Mouse (Mus musculus): ENCODE measurements around the gene Slc46a2.

Gene Slc46a2

DNA sequence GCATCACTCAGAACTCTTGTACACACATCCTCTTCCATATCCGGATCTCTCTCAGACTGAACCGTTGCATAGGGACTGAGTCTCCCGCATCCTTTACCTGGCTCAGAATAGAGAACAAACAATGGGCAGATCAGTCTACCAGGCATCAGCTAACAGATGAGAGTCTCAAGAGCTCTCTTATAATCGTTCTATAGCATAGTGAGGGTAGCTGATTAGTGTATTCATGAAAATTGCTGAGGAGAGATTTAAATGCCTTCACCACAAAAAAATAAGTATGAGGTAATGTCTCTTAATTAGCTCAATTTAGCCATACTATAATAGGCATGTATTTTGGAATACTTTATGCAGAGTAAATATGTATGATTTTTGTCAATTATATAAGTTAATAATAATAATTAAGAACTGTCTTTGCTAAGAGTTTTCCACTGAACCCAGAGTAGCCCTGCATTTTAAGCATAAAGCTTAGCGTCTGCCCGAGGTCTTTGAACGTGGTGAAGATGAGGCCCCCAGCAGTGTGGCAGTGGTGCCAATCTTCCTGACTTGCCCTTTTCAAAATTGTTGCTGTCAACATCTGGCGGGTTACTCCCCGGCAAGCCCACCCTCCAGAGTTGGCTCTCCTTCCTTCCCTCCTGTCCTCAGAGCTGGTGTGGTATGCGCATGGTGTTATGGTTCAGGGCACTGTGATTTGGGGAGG, 23.0 kb downstream of the Slc46a2 start:
- DNase-seq (ENCODE audit: inconsistent ontology term), result no peak

- peak; percentile 91 for DNase-seq (ENCODE audit: inconsistent ontology term)
Measured at GRCm38 (mm10) chr4:59890086-59890600, 24.7 kb downstream of the Slc46a2 start.

- DNase-seq (ENCODE audit: inconsistent ontology term), result no peak
Measured at GRCm38 (mm10) chr4:59888014-59888413, 26.8 kb downstream of the Slc46a2 start.

DNA sequence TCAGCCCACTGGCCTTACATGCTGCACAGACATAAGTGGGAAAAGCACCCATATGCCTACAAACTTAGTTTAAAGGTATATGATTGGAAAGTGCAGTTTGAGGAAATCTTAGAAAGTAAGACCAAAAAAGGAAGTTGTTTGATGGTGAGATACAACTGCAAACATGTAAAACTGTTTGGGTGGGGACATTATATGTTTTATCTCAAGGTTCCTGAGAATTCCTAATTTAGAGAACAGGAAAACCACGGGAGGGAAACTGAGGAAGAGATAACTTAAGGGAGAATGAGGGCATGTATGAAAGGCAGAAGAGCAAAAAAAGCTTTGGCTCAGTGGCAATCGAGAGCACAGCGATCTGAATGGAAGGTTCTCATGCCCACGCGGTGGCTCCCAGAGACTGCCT, 27.8 kb downstream of the Slc46a2 start:
- no peak for DNase-seq (ENCODE audit: inconsistent ontology term)

DNA sequence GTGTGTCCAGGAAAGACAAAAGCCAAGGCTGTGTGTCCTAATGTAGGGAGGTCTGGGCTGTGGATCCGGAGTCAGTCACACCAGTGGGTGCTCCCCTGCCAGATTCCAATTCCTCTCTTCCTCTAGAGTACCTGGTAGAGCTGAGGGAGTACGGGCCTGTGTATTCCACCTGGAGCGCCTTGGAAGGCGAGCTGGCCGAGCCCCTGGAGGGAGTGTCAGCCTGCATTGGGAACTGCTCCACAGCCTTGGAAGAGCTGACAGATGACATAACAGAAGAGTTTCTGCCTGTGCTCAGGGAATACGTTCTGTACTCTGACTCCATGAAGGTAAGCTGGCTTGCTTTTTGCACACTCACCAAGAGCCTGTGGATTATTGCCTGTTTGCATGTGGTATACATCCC, 28.6 kb downstream of the Slc46a2 start:
- DNase-seq (ENCODE audit: inconsistent ontology term), result no peak

GRCm38 (mm10) chr4:59884136-59884696, 30.6 kb downstream of the Slc46a2 start:
- no peak for DNase-seq (ENCODE audit: inconsistent ontology term)

DNA sequence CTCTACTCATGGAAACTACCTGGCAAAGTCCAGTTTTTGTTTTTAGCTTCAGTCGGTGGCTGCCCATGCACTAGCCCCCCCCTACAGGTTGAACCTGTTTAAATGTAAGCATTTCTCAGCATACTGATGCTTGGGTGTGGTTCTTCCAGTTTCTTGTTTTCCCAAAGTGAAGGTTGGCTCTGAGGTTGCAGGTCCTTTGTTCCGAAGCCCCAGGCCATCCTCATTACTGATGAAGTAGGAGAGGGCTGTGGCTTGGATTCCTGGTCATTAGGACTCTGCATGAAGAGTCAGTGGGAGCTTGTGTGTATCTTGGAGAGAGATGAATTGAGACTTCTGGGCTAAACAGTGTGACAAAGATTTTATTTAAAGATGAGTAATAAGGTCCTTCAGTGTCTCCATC, 33.6 kb downstream of the Slc46a2 start:
- peak; percentile 68 for DNase-seq (ENCODE audit: inconsistent ontology term)

DNA sequence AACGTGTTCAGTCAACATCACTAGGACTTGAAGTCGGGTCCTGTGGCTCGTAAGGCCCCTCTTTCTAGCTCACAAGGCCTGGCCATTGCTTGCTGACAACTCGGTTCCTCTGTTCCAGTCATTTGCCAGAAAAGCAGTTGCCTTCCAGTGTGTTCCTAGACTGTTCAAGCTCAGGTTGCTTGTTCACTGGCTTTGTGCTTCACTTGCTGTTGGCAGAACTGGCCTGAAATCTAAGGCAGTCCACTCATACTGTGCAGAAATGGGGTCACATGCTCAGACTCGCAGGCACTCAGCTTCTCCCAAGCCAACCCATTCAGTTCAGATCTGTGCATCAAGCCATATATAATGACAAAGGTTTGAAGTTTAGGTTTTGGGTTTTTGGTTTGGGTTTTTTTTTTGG, 34.1 kb downstream of the Slc46a2 start:
- peak; percentile 61 for DNase-seq (ENCODE audit: inconsistent ontology term)

DNA sequence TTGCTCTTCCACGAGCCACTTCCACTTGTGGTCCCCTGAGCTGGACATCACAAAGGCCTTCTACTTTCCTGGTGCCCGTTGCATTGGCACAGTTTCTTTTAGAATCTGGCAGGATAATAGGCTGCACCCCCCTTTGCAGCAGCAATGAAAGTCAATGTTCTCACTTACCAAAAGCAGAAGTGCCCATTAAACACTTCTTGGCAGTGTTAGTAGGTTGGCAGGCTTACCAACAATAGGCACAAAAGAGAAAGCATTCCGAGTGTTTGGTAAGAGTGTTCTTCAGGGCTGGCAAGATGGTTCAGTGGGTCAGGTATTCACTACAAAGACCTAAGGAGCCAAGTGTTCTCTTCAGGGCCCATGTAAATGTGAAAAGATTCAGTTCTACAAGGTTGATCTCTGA, 35.4 kb downstream of the Slc46a2 start:
- DNase-seq (ENCODE audit: inconsistent ontology term), result peak; percentile 73

DNA sequence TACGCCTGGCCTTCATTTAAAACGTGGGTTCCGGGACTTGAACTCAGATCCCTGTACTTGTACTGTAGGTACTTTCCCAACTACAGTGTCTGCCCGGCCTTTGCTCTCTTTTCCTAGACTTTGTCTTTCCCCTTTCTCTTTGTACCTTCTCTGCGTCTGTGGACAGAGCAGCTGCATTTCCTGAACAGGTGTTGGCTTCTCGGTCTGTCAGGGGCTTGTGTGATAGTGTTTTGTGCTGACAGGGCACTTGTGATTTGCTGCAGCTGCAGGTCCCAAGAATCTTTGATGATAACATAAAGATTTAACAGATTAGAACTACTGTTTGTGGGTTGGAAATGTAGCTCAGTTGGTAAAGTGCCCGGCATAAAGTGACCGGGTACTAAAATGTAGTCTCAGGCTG, 36.3 kb downstream of the Slc46a2 start:
- DNase-seq (ENCODE audit: inconsistent ontology term), result no peak

DNA sequence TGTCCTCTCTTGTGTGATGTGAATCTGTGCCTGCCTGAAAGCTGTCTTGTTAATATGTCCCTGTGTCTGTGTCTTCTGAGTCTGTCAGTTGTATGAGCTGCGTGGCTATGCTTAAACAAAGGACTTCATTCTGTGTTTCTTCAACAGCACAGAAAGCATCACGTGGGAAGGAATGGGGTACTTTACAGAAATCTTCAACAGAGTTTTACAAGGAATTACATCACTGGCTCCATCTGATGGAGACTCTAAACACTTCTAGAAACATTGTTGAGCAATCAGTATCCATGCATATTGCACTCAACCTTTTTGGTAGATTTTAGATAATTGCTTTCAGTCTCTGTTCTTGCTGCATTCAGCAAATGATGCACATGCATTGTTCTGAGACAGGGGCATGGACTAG, 37.8 kb downstream of the Slc46a2 start:
- peak; percentile 69 for DNase-seq (ENCODE audit: inconsistent ontology term)

DNA sequence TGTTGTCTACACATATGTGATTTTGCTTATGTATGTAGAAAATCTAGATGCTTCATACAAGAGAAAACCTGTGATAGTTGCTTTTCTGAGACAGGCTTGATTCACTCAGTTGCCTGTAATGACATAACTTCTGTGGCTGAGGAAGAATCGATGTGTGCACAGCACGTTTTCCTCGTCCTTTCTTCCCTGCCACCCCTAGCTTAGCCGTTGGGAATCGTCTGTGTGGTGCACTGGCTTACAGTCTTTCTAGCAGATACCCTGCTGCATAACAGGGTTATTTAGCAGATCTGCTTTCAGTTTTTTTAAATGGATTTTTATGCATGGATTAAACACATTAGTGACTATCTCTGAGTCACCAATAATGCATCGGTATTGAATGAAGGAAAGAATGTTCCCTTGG, 38.3 kb downstream of the Slc46a2 start:
- DNase-seq (ENCODE audit: inconsistent ontology term), result no peak

GRCm38 (mm10) chr4:59873830-59874229, 41.0 kb downstream of the Slc46a2 start:
- no peak for DNase-seq (ENCODE audit: inconsistent ontology term)

GRCm38 (mm10) chr4:59873240-59873639, 41.6 kb downstream of the Slc46a2 start:
- DNase-seq (ENCODE audit: inconsistent ontology term), result no peak

DNA sequence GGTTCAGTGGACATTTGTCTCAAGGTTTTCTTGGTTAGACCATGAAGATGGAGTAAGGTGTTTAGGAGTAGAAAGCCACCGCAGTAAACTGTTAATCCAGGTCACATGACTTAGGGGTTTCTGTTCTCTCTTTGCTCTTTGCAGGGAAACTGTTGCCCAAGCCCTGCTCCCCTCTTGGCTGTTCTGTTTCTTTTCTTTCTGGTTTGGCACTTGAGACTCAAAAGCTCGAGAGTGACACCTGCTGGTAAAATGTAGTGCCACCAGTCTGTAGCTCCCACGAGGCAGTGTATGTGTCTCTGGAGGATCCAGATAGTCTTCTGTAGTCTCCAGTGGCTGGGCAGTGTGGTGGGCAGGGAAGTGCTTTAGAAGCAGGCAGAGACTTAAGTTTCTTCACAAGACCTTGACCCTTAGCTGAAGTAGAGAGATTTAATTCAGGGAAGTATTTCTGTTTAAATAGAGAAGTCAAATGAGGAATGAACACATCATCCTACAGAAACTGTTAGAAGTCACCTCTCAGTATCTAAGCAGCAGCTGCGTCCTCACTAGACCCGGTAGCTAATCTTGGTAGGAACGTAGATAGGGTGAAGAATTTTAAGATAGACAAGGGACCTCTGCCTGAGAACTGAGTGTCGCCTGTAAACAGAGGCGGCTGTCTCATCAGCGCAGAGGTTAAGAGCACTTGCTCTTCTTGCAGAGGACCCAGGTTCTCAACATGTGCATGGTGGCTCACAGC, 43.8 kb downstream of the Slc46a2 start:
- DNase-seq (ENCODE audit: inconsistent ontology term), result peak; percentile 71

DNA sequence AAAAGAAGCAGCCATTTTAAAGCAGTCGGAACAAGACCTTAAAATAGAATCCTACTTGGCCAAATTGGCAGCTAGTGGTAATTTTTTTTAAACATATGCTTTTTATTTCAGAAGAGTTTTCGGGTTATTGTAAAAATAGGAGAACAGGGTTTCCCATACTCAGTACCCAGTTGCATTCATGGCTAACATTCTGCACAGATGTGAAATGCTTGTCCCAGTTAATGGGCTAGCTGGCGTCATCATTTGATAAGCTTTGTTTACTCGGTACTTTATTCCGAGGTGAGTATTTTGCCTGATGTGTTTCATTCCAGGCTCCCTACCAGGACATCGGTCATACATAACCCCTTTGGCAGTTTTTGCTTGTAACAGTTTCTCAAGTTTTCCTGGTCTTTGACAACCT, 44.4 kb downstream of the Slc46a2 start:
- no peak for DNase-seq (ENCODE audit: inconsistent ontology term)

DNA sequence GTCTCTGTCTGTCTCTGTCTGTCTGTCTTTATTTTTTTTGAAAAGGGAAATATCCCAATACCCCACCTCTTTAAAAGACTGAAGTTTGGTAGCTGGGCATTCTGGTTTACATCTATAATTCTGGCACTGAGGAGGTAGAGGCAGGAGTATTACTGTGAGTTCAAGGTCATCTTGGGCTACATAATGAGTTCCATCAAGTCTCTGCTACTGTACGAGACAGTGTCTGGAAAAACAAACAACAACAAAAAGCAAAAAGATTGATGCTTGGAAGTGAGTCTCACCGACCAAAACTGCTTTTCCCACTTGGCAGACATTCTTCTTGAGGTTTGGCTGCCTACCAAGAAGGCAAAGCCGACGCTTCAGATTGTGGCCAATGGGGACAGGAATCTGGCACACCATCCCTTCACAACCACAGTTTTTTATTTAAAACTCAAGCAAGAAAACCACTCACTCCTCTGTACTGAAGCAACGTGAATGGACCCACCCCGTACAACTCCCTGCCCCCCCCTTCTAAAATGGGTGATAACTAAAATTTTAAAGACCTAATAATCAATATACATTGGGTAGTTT, 45.3 kb downstream of the Slc46a2 start:
- DNase-seq (ENCODE audit: inconsistent ontology term), result peak; percentile 86

- no peak for DNase-seq (ENCODE audit: inconsistent ontology term)
Measured at GRCm38 (mm10) chr4:59868086-59868485, 46.8 kb downstream of the Slc46a2 start.

DNA sequence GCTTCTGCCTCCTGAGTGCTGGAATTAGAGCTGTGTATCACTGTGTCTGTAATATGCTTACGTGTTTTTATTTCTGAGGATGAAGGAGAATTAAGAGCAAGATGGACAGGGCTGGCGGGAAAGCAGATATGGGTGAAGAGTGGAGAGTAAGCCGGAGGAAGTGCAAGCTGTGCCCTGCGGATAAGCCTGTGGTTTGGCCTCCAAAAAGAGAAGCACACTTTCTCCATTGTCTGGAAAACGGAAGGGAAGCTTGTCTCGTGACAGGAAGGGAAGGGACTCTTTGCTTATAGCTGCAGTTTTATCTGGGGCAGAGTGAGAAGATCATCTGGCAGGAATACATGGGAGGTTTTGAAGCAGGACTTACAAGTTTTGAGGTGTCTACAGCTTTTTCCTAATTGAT, 51.0 kb downstream of the Slc46a2 start:
- DNase-seq (ENCODE audit: inconsistent ontology term), result no peak

- no peak for DNase-seq (ENCODE audit: inconsistent ontology term)
Measured at GRCm38 (mm10) chr4:59862335-59862734, 52.5 kb downstream of the Slc46a2 start.

DNA sequence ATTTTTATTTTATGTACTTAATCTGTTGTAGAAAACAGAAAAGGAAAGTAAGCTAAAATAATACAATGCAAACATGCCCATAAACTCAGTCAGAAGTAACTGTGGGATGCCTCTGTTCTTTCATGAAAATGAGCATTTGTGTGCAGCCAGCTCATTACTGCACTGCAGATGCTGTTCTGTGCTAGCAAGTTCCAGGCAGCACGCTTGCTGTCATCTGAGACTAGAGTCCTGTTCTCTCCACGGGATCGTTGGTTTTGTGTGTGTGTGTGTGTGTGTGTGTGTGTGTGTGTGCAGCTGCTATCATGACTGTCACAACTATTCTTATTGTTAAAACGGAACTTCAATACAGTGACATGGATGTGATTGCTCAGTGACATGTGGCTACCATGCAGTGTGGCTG, 53.0 kb downstream of the Slc46a2 start:
- DNase-seq (ENCODE audit: inconsistent ontology term), result no peak

DNA sequence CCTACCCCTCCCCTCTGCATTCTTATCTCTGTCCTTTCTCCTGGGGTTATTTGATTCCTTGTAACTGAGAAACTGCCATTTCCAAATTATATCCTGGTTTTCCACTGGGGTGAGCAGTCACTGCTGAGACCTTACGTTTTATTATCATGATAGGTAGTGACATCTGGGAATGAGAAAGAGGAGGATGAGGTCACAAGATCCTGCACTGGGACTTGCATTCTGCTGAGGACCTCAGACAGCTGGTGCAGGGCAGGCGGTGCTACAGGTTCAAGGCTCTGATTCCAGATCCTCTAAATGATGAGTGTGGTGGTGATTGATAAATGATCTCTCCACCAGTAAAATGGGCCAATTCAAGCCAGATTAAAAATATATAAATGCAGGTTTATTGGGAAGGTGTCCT, 54.4 kb downstream of the Slc46a2 start:
- no peak for DNase-seq (ENCODE audit: inconsistent ontology term)

All from Muller cell, postnatal 12 days (primary cell).